ENCODE assay signal across 14 mouse cellular contexts in the genomic region with DNA sequence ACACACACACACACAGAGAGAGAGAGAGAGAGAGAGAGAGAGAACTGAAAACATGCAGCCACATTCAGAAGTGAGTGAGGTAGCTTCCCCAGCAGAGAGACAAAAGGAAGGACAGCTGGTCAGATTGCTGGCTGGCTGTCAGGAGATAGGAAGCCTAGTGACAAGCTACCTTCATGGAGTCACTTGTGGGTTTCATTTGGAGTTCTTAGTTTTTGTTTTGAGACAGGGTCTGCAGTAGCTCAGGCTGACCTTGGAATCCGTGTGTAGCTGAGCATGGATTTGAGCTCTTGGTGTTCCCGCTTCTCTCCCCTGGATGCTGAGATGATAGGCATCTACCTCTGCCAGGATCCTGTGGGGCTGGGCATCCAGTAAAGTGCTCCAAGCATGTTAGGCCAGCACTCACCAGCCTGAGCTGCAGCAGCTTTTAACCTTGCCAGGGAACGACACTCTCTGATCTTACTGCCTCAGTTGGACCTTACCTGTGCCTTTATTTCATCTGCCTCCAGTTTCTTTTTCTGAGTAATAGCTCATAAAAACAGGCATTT. TPM values are rescaled to one million over a fixed set of nuclear protein-coding genes. Genes with fewer than 3 reads are reported as not detected.
"Had no signal": no experiment of that assay in that cellular context is flagged by ENCODE, and none has a peak within 500 bp of the region (broad histone marks: within the 10 kb centered on the region; RNA-seq: fewer than 3 reads in every experiment).

No protein-coding gene starts in this region.

- H3K27ac ChIP-seq: limb, embryonic 10.5 days; liver, embryonic 15.5 days had no signal

- H3K9ac ChIP-seq: liver, embryonic 15.5 days had no signal

- DNase-seq: kidney, postnatal 10 days; kidney, postnatal 4 days; lung, adult 2 months; lung, postnatal 36 days; thymus, adult 18-20 months; thymus, postnatal 14 days had no signal

- ATAC-seq: lung, postnatal 0 days had no signal

- H3K4me2 ChIP-seq: liver, embryonic 11.5 days; liver, embryonic 15.5 days had no signal

- H3K4me3 ChIP-seq: left cerebral cortex, adult 2 months; limb, embryonic 10.5 days; liver, embryonic 15.5 days had no signal

- H3K4me1 ChIP-seq: limb, embryonic 10.5 days; liver, embryonic 15.5 days had no signal

- H3K27me3 ChIP-seq: liver, embryonic 15.5 days had no signal

- H3K9me3 ChIP-seq: limb, embryonic 10.5 days; liver, embryonic 15.5 days had no signal

RNA-seq across cellular contexts. Expression of gene Zdhhc22, which starts 29.4 kb away (rescaled TPM):
- total RNA-seq: megakaryocyte progenitor cell, adult 5-6 weeks had no signal
- polyA plus RNA-seq: kidney, embryonic 14.5 days; lung, adult 2 months; lung, postnatal 0 days; urinary bladder, adult 2 months had no signal
